Mouse (Mus musculus): ENCODE data around the gene Lmln.
A peak's percentile ranks its signal among the peaks of the same experiment; 100 is the strongest.
"Not testable (repeated sequence)": the region's sequence is repeated elsewhere in the genome, so short reads cannot be mapped to it uniquely, and the experiment has no call there.

The Lmln gene

DNA sequence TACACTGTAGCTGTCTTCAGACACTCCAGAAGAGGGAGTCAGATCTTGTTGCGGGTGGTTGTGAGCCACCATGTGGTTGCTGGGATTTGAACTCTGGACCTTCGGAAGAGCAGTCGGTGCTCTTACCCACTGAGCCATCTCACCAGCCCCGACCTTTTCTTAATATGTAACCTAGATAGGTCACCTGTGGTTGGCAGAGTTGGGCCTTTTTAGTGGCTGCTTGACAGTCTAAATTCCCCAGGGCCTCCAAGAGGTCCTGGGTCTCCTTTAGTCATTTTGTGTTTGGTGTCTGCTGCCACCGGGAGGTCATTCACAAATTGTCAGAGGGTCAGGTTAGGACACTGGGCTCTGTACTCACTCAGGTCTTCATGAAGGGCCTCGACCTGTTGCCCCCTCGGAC, 76.7 kb downstream of the Lmln start:
- not testable (repeated sequence) for DNase-seq

GRCm38 (mm10) chr16:33141758-33142280, 79.5 kb downstream of the Lmln start:
- DNase-seq = no peak

- DNase-seq = no peak
Measured at GRCm38 (mm10) chr16:33143452-33143851, 81.1 kb downstream of the Lmln start.

- DNase-seq = no peak
Measured at GRCm38 (mm10) chr16:33146185-33146584, 83.9 kb downstream of the Lmln start.

DNA sequence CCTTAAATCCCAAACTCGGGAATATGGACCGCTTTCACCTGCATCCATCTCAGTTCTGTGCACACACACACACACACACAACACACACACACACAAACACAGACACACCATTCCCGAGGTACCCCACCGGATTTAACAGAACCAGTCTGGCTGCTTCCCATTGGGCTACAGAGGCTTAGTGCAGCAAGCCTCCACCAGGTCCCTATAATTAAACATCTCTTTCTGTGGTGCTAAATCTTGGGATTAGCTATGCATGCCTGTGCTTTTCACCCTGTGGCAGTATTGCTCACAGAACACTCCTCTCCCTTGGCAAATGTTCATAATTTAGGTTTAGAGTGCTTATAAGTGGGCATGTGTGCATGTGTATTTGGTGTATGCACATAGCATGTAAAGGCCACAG, 85.8 kb downstream of the Lmln start:
- peak in 1 of 2 experiments; percentile 57 for DNase-seq

DNA sequence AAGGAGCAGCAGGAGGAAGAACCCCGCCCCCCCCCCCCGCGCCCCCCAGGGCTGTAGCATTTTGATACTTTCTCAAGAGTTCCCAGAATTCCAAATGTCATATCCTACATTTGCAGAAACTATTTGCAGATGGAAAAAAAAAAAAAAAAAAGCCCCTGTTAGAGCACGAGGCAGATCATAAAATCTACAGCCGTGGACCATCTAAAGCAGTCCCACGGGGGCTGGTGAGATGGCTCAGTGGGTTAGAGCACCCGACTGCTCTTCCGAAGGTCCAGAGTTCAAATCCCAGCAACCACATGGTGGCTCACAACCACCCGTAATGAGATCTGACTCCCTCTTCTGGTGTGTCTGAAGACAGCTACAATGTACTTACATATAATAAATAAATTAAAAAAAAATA, 88.6 kb downstream of the Lmln start:
- not testable (repeated sequence) for DNase-seq

DNA sequence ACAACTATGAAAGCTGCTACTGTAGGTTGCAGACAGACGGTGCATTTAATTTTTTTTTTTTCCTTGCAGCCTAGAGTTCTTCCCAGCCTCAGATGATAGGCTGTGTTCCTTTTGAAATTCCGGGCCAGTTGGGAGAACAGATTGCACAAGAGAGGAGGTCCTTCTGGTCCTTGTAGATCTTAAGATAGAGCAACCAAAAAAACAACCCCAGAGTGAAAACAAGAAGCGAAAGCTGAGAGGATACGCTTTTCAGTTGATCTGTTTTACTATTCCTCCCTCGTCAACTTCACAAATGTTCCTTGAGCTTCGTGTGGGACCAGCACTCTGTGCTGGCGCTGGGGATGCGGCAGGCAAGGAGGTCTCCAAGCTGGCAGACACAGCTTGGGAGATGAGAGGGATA, 89.2 kb downstream of the Lmln start:
- DNase-seq = no peak

DNA sequence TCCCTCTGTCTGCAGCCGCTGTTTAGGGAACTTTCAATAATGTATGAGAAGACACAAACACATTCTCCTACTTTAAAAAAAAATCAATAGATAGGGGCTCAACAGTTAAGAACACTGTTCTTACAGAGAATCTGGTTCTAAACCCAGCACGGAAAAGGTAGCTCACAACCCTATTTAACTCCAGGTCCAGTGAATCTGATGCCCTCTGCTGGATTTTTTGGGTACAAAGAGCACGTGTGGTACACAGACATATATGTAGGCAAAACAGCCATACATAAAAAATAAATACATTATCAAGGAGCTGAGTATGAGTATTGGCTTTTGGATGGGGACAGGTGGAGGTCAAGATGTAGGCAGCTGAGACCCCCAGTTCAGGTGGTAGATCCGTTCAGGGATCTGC, 92.7 kb downstream of the Lmln start:
- DNase-seq = peak in 1 of 2 experiments; percentile 66

DNA sequence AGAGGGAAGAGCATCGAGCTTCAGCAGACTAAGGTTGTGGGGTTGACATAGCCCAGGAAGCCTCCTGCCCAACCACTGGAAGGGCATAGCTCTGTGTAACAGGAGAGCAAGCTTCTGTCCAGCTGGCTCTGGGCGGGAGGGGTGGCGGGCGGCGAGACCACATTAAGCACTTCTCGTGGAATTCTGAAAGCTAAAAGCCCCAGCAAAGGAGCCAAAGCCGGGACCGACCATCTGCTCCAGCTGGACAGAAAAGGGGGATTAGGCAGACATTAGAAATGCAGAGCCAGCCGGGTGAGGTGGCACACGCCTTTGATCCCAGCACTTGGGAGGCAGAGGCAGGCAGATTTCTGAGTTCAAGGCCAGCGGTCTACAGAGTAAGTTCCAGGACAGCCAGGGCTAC, 95.7 kb downstream of the Lmln start:
- DNase-seq = no peak

DNA sequence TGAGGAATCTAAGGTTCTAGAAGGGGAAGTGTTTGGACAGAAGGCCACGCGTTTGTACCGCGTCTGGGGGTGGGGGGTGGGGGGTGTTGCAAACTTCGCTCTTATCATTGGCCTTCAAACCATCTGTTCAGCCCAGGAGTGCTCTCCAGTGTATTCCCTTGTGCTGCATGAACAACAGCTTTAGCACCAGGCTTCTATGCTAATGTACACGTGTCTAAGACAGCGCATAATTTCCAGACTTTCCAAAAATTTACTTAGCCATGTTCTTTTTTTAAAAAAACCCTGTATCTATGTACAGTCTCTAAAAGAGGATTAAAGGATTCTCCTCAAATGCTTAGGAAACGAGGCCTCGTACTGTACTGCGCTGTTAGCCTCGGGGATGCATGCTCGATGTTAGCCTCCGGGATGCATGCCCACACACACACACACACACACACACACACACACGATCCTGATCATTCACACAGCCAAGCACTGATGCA, 96.3 kb downstream of the Lmln start:
- no peak for DNase-seq

DNA sequence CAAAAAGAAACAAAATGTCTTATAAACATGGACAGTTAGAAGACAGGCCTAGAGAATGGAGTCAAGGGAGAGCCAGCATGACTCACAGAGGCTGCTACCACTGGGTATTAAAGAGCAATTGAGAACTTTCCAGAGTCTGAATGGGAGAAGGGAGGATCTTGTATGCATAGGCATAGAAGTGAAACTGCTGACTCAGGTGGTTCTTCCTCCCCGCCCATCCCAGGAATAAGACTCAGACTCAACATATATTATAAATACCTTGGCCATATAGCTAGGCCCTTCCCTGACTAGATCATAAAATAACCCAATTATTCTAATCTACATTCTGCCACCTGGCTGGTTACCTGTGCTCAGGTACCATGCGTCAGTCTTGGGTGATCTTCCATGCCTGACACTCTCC, 97.0 kb downstream of the Lmln start:
- DNase-seq = no peak

- DNase-seq = no peak
Measured at GRCm38 (mm10) chr16:33163330-33164090, 101.2 kb downstream of the Lmln start.

DNA sequence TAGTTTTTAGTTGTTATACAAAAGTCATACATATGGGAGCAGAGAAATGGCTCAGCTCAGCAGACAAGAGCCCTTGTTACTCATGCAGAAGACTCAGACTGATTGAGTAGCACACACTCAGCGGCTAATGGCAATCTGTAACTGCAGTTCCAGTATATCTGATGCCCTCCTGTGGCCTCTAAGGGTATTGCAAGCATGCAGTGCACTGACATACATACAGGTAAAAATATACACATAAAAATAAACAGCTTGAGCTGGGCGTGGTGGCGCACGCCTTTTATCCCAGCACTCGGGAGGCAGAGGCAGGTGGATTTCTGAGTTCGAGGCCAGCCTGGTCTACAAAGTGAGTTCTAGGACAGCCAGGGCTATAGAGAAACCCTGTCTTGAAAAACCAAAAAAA, 104.0 kb downstream of the Lmln start:
- peak; percentile 60 to 66 for DNase-seq

DNA sequence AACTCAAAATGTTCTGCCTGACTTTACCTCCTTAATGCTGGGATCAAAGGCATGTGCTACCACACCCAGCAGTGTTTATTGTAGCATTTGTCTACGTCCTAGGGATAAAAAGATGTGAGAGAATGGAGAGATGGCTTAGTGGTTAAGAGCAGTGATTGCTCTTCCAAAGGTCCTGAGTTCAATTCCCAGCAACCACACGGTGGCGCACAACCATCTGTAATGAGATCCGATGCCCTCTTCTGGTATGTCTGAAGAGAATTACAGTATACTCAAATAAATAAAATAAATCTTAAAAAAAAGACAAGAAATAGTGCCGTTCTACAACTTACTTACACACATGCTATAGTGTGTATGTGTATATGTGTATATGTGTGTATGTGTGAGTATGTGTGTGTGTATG, 105.2 kb downstream of the Lmln start:
- DNase-seq = peak in 1 of 2 experiments; percentile 50

GRCm38 (mm10) chr16:33169471-33170034, 107.2 kb downstream of the Lmln start:
- no peak for DNase-seq

GRCm38 (mm10) chr16:33170716-33171587, 108.6 kb downstream of the Lmln start:
- DNase-seq = peak; percentile 68 to 83

GRCm38 (mm10) chr16:33171800-33172199, 109.5 kb downstream of the Lmln start:
- no peak for DNase-seq

DNA sequence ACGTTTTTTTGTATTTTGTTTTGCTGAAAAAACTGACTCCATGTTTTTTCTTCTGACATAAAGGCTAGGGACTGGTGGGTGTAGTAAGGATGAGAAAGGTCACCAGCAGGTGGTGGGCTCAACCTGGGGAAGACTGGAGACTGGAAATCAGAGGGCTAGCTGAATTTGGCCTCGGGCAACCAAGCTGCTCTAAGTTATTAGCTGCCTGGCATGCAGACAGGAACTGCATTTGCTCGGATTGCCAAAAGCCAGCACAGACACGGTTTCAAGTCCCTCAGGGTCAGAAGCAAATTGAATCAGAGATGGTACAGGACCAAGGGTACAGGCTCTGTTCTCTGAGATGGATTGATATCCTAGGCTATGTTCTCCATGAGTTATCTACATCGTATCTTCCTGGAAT, 110.8 kb downstream of the Lmln start:
- DNase-seq = no peak

DNA sequence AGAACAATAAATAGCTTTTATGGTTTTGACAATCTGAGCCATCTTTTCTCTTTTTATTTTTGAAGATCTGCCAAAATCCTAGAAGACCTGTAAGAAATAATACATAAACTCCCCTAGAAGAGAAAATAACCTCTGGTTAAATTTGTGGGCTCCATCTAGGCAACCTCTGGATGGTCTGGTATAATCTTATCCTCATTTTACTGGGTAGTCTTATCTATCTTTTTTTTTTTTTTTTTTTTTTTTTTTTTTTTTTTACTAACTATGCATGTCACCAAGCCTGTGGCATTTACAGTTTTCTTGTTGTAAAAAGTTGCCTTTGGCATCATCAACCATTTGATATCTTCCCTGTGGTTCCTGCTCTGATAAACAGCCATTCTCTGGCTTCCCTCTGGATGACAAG, 112.4 kb downstream of the Lmln start:
- no peak for DNase-seq

GRCm38 (mm10) chr16:33176831-33177230, 114.5 kb downstream of the Lmln start:
- not testable (repeated sequence) for DNase-seq
